ENCODE assay signal across 22 mouse cellular contexts in genomic region chr13:45422251-45422650, GRCm38 (mm10). TPM values are rescaled to one million over a fixed set of nuclear protein-coding genes. Genes with fewer than 3 reads are reported as not detected.
DNase-seq lines count a peak whose midpoint lies in the region; ATAC-seq lines count a peak whose summit lies in the region.
"Had no signal": no experiment of that assay in that cellular context is flagged by ENCODE, and none has a peak within 500 bp of the region (broad histone marks: within the 10 kb centered on the region; RNA-seq: fewer than 3 reads in every experiment).

No protein-coding gene starts in this region.

- peaks cover 26% of the 10 kb centered on the region for H3K4me1 ChIP-seq in forebrain, embryonic 13.5 days
- peaks cover 30% of the 10 kb centered on the region for H3K4me1 ChIP-seq in forebrain, embryonic 10.5 days
- H3K4me1 ChIP-seq in forebrain, embryonic 16.5 days (replicated peaks; ENCODE audit: control insufficient read depth, insufficient read depth, low read length): peaks cover 13% of the 10 kb centered on the region

- H3K27ac ChIP-seq in forebrain, embryonic 13.5 days: peak overlapping the region; percentile 8; the same call in 1 of the 2 replicates
- no peak overlapping the region for H3K27ac ChIP-seq in forebrain, embryonic 10.5 days
- no peak overlapping the region for H3K27ac ChIP-seq in forebrain, embryonic 16.5 days (ENCODE audit: low read length)
- H3K27ac ChIP-seq: embryonic facial prominence, embryonic 15.5 days; hindbrain, embryonic 15.5 days; neural tube, embryonic 12.5 days; stomach, postnatal 0 days had no signal

- WGBS in forebrain, embryonic 13.5 days: 38% methylated on average over 13 of the region's 13 CpGs
- WGBS in forebrain, embryonic 10.5 days: 83% methylated on average over 13 of the region's 13 CpGs
- 22% methylated on average over 13 of the region's 13 CpGs for WGBS in forebrain, embryonic 16.5 days

- H3K9me3 ChIP-seq in forebrain, embryonic 13.5 days (replicated peaks): no peaks in the 10 kb centered on the region
- no peaks in the 10 kb centered on the region for H3K9me3 ChIP-seq in forebrain, embryonic 10.5 days
- H3K9me3 ChIP-seq in forebrain, embryonic 16.5 days (ENCODE audit: control insufficient read depth, low read length): no peaks in the 10 kb centered on the region
- H3K9me3 ChIP-seq: embryonic facial prominence, embryonic 15.5 days; hindbrain, embryonic 15.5 days; neural tube, embryonic 12.5 days had no signal

- no peaks in the 10 kb centered on the region for H3K36me3 ChIP-seq in forebrain, embryonic 13.5 days (ENCODE audit: poor library complexity, severe bottlenecking)
- H3K36me3 ChIP-seq in forebrain, embryonic 10.5 days (replicated peaks): no peaks in the 10 kb centered on the region
- no peaks in the 10 kb centered on the region for H3K36me3 ChIP-seq in forebrain, embryonic 16.5 days (ENCODE audit: control insufficient read depth, insufficient read depth)
- H3K36me3 ChIP-seq: embryonic facial prominence, embryonic 15.5 days; hindbrain, embryonic 15.5 days; neural tube, embryonic 12.5 days had no signal

- DNase-seq in forebrain, embryonic 10.5 days (ENCODE audit: extremely low spot score, low spot score): no peak
- peak; percentile 58 for DNase-seq in MN1 (ENCODE audit: low spot score)
- peak; percentile 27 for DNase-seq in cerebellum, adult 9-10 months
- DNase-seq in layer of hippocampus, adult 9-10 months (ENCODE audit: low spot score): no peak
- DNase-seq in spleen, postnatal 14 days (ENCODE audit: low spot score in 2 of 2): no peak
- DNase-seq: adrenal gland, postnatal 10 days; gastrocnemius, postnatal 36 days; heart, postnatal 14 days; kidney, adult 11 months; kidney, postnatal 14 days; liver; liver, postnatal 0 days; lung, postnatal 14 days; right cerebral cortex, postnatal 14 days; thymus, postnatal 25 days had no signal

- H3K4me2 ChIP-seq in forebrain, embryonic 13.5 days: peak overlapping the region; percentile 26; the same call in 1 of the 2 replicates
- peak overlapping the region; percentile 37 for H3K4me2 ChIP-seq in forebrain, embryonic 16.5 days (ENCODE audit: low read length)
- H3K4me2 ChIP-seq: embryonic facial prominence, embryonic 15.5 days; heart, embryonic 11.5 days; hindbrain, embryonic 15.5 days; neural tube, embryonic 12.5 days had no signal

- H3K27me3 ChIP-seq in forebrain, embryonic 13.5 days: peaks cover 7% of the 10 kb centered on the region; the same call in 1 of the 2 replicates
- peaks cover 8% of the 10 kb centered on the region; the same call in 1 of the 2 replicates for H3K27me3 ChIP-seq in forebrain, embryonic 10.5 days (ENCODE audit: poor library complexity, severe bottlenecking)
- H3K27me3 ChIP-seq in forebrain, embryonic 16.5 days (replicated peaks; ENCODE audit: control insufficient read depth, insufficient read depth, low read length): 0 out of 2 replicates have a peak, but pooled peaks cover 2% of the 10 kb centered on the region
- H3K27me3 ChIP-seq: embryonic facial prominence, embryonic 15.5 days; neural tube, embryonic 12.5 days had no signal

- H3K9ac ChIP-seq in forebrain, embryonic 13.5 days: no peak overlapping the region
- no peak overlapping the region for H3K9ac ChIP-seq in forebrain, embryonic 16.5 days (replicated peaks; ENCODE audit: low read depth, low read length)
- H3K9ac ChIP-seq: embryonic facial prominence, embryonic 15.5 days; hindbrain, embryonic 15.5 days; liver, postnatal 0 days; neural tube, embryonic 12.5 days had no signal

- H3K4me3 ChIP-seq in forebrain, embryonic 13.5 days: no peak overlapping the region
- no peak overlapping the region for H3K4me3 ChIP-seq in forebrain, embryonic 10.5 days
- no peak overlapping the region for H3K4me3 ChIP-seq in forebrain, embryonic 16.5 days (replicated peaks; ENCODE audit: low read length)
- H3K4me3 ChIP-seq: embryonic facial prominence, embryonic 15.5 days; hindbrain, embryonic 15.5 days; neural tube, embryonic 12.5 days had no signal

- peak; percentile 79 for ATAC-seq in forebrain, embryonic 13.5 days
- peak; percentile 79; the same call in 1 of the 2 replicates for ATAC-seq in forebrain, embryonic 16.5 days
- ATAC-seq: liver, postnatal 0 days had no signal

RNA-seq across cellular contexts. Expression of gene Mylip, which starts 32.7 kb away (rescaled TPM):
- polyA plus RNA-seq in forebrain, embryonic 13.5 days (2015; fragmentation: Nextera tagmentation; extraction: Ambion mirVana): 2.3 and 3.8 TPM in 2 replicates
- 4.1 and 4.9 TPM in 2 replicates for polyA plus RNA-seq in forebrain, embryonic 10.5 days (2016; fragmentation: Nextera tagmentation; extraction: Ambion mirVana)
- polyA plus RNA-seq in forebrain, embryonic 16.5 days (2015; fragmentation: Nextera tagmentation; extraction: Ambion mirVana): 5.6 and 5.8 TPM in 2 replicates

Comparison
In these comparisons a context has a peak if more than half of its experiments do, and no peak if none do; other contexts are left out.
1. DNase-seq: peak in MN1 (single experiment) and cerebellum, adult 9-10 months (single experiment); none in forebrain, embryonic 10.5 days (single experiment), layer of hippocampus, adult 9-10 months (single experiment) and spleen, postnatal 14 days (0 of 2).